10 mouse cellular contexts compared by ENCODE assay signal in genomic region chr2:154158433-154158832, GRCm38 (mm10). TPM values are rescaled to one million over a fixed set of nuclear protein-coding genes. Genes with fewer than 3 reads are reported as not detected.
DNase-seq lines count a peak whose midpoint lies in the region; ATAC-seq and TF ChIP-seq lines count a peak whose summit lies in the region.
"Had no signal": no experiment of that assay in that cellular context is flagged by ENCODE, and none has a peak within 500 bp of the region (broad histone marks: within the 10 kb centered on the region; RNA-seq: fewer than 3 reads in every experiment).

No protein-coding gene starts in this region.

- no peak for ATAC-seq in kidney, embryonic 15.5 days (replicated peaks; ENCODE audit: low FRiP score)
- no peak for ATAC-seq in Patski
- ATAC-seq in embryonic facial prominence, embryonic 14.5 days (ENCODE audit: low read depth): no peak
- no peak for ATAC-seq in lung, postnatal 0 days
- ATAC-seq in megakaryocyte, adult 5-6 weeks (ENCODE audit: poor library complexity, severe bottlenecking): no peak

- no peaks in the 10 kb centered on the region for H3K4me1 ChIP-seq in kidney, embryonic 15.5 days
- no peaks in the 10 kb centered on the region for H3K4me1 ChIP-seq in embryonic facial prominence, embryonic 14.5 days (ENCODE audit: control insufficient read depth, insufficient read depth, low read length)
- no peaks in the 10 kb centered on the region for H3K4me1 ChIP-seq in lung, postnatal 0 days (ENCODE audit: insufficient read depth, low read depth, low read length)
- H3K4me1 ChIP-seq: heart, embryonic 13.5 days had no signal

- no peak for TF ChIP-seq EP300 in lung, postnatal 0 days (IDR thresholded peaks at IDR 0.05)

- no peak overlapping the region for H3K9ac ChIP-seq in kidney, embryonic 15.5 days
- H3K9ac ChIP-seq in embryonic facial prominence, embryonic 14.5 days (ENCODE audit: low read depth, low read length): no peak overlapping the region
- no peak overlapping the region for H3K9ac ChIP-seq in lung, postnatal 0 days (replicated peaks; ENCODE audit: low read depth)
- H3K9ac ChIP-seq: heart, embryonic 13.5 days had no signal

- CTCF ChIA-PET in Patski (lab: Charles Lee): interaction anchor here (1.1 kb wide), 1 partner anchor 13 kb away, joined by 3 read pairs; no protein-coding TSS in a partner anchor

- 39% methylated on average over 3 of the region's 3 CpGs for WGBS in kidney, embryonic 15.5 days
- WGBS in embryonic facial prominence, embryonic 14.5 days: 32% methylated on average over 3 of the region's 3 CpGs
- 34% methylated on average over 3 of the region's 3 CpGs for WGBS in lung, postnatal 0 days

- H3K4me3 ChIP-seq in kidney, embryonic 15.5 days (replicated peaks): no peak overlapping the region
- no peak overlapping the region for H3K4me3 ChIP-seq in embryonic facial prominence, embryonic 14.5 days (ENCODE audit: low read depth, low read length)
- no peak overlapping the region for H3K4me3 ChIP-seq in lung, postnatal 0 days (ENCODE audit: low read depth, low read length)
- H3K4me3 ChIP-seq: heart, embryonic 13.5 days had no signal

- H3K4me2 ChIP-seq in kidney, embryonic 15.5 days: no peak overlapping the region
- H3K4me2 ChIP-seq in embryonic facial prominence, embryonic 14.5 days (ENCODE audit: low read depth, low read length): no peak overlapping the region
- no peak overlapping the region for H3K4me2 ChIP-seq in lung, postnatal 0 days (replicated peaks; ENCODE audit: low read depth, low read length)
- H3K4me2 ChIP-seq: heart, embryonic 13.5 days had no signal

- DNase-seq in adrenal gland, adult (ENCODE audit: inconsistent age in 2 of 2, low spot score in 1 of 2): peak; percentile 22 to 64
- DNase-seq in adrenal gland, postnatal 4 days (ENCODE audit: low spot score in 2 of 2): no peak
- peak; percentile 12 for DNase-seq in kidney, adult 9 months
- peak; percentile 4 for DNase-seq in Patski (ENCODE audit: low read depth, low spot score)
- peak; percentile 48 for DNase-seq in embryonic facial prominence, embryonic 14.5 days (ENCODE audit: low spot score)
- peak; percentile 58 for DNase-seq in lung, postnatal 0 days (ENCODE audit: low spot score)

- in situ Hi-C loops in Patski (cut with MboI; ENCODE audit: low pct_unique_long_range_greater_than_20kb): no loop called here

- TF ChIP-seq CTCF in Patski (IDR thresholded peaks at IDR 0.05): peak; percentile 70
- peak; percentile 70 for TF ChIP-seq CTCF in lung, postnatal 0 days (IDR thresholded peaks at IDR 0.05)

- H3K9me3 ChIP-seq in kidney, embryonic 15.5 days (replicated peaks): no peaks in the 10 kb centered on the region
- no peaks in the 10 kb centered on the region for H3K9me3 ChIP-seq in embryonic facial prominence, embryonic 14.5 days (ENCODE audit: control insufficient read depth, low read length)
- no peaks in the 10 kb centered on the region for H3K9me3 ChIP-seq in lung, postnatal 0 days (ENCODE audit: low read length)

- H3K36me3 ChIP-seq in kidney, embryonic 15.5 days: no peaks in the 10 kb centered on the region
- H3K36me3 ChIP-seq in embryonic facial prominence, embryonic 14.5 days (ENCODE audit: control insufficient read depth, insufficient read depth, low read length): no peaks in the 10 kb centered on the region
- no peaks in the 10 kb centered on the region for H3K36me3 ChIP-seq in lung, postnatal 0 days (ENCODE audit: insufficient read depth, low read length)
- H3K36me3 ChIP-seq: heart, embryonic 13.5 days had no signal

- no peak overlapping the region for H3K27ac ChIP-seq in kidney, embryonic 15.5 days
- H3K27ac ChIP-seq in embryonic facial prominence, embryonic 14.5 days (replicated peaks; ENCODE audit: low read depth, low read length): no peak overlapping the region
- H3K27ac ChIP-seq in lung, postnatal 0 days (ENCODE audit: low read length): no peak overlapping the region
- H3K27ac ChIP-seq: heart, embryonic 13.5 days had no signal

- POLR2A ChIA-PET in Patski (lab: Charles Lee): no interaction called here

- H3K27me3 ChIP-seq in kidney, embryonic 15.5 days: no peaks in the 10 kb centered on the region
- H3K27me3 ChIP-seq in Patski: no peaks in the 10 kb centered on the region
- no peaks in the 10 kb centered on the region for H3K27me3 ChIP-seq in embryonic facial prominence, embryonic 14.5 days (replicated peaks; ENCODE audit: control insufficient read depth, insufficient read depth, low read length)
- no peaks in the 10 kb centered on the region for H3K27me3 ChIP-seq in lung, postnatal 0 days (replicated peaks; ENCODE audit: insufficient read depth, low read length)
- H3K27me3 ChIP-seq: heart, embryonic 13.5 days had no signal

RNA-seq across cellular contexts. Expression of gene Bpifa5, which starts 4.0 kb away (rescaled TPM):
- not detected for total RNA-seq in adrenal gland, postnatal 4 days (2021)
- not detected in 2 replicates for polyA plus RNA-seq in kidney, embryonic 15.5 days (2015; fragmentation: Nextera tagmentation; extraction: Ambion mirVana)
- not detected for polyA plus RNA-seq in Patski (2021)
- polyA plus RNA-seq in embryonic facial prominence, embryonic 14.5 days (2014; fragmentation: Nextera tagmentation; extraction: Ambion mirVana): not detected in 2 replicates
- polyA plus RNA-seq in lung, postnatal 0 days (2015; fragmentation: Nextera tagmentation; extraction: Ambion mirVana): not detected in 2 replicates
- total RNA-seq in megakaryocyte, adult 5-6 weeks (2015): not detected in 2 replicates
- total RNA-seq in megakaryocyte, adult 5-6 weeks (2017): not detected in 2 replicates
- polyA plus RNA-seq: C2C12; heart, embryonic 13.5 days had no signal

RNA-seq across cellular contexts. Expression of gene Bpifa1, which starts 15.8 kb away (rescaled TPM):
- not detected for total RNA-seq in adrenal gland, postnatal 4 days (2021)
- polyA plus RNA-seq in kidney, embryonic 15.5 days (2015; fragmentation: Nextera tagmentation; extraction: Ambion mirVana): not detected in 2 replicates
- polyA plus RNA-seq in Patski (2021): not detected
- polyA plus RNA-seq in embryonic facial prominence, embryonic 14.5 days (2014; fragmentation: Nextera tagmentation; extraction: Ambion mirVana): 92.3 and 176 TPM in 2 replicates
- polyA plus RNA-seq in lung, postnatal 0 days (2015; fragmentation: Nextera tagmentation; extraction: Ambion mirVana): 5.1 and 5.4 TPM in 2 replicates
- total RNA-seq in megakaryocyte, adult 5-6 weeks (2015): not detected in 2 replicates
- not detected in 2 replicates for total RNA-seq in megakaryocyte, adult 5-6 weeks (2017)
- polyA plus RNA-seq: C2C12; heart, embryonic 13.5 days had no signal

RNA-seq across cellular contexts. Expression of gene Bpifa3, which starts 28.3 kb away (rescaled TPM):
- not detected for total RNA-seq in adrenal gland, postnatal 4 days (2021)
- polyA plus RNA-seq in kidney, embryonic 15.5 days (2015; fragmentation: Nextera tagmentation; extraction: Ambion mirVana): not detected in 2 replicates
- not detected for polyA plus RNA-seq in Patski (2021)
- polyA plus RNA-seq in embryonic facial prominence, embryonic 14.5 days (2014; fragmentation: Nextera tagmentation; extraction: Ambion mirVana): not detected in 2 replicates
- polyA plus RNA-seq in lung, postnatal 0 days (2015; fragmentation: Nextera tagmentation; extraction: Ambion mirVana): not detected in 2 replicates
- total RNA-seq in megakaryocyte, adult 5-6 weeks (2015): not detected in 2 replicates
- total RNA-seq in megakaryocyte, adult 5-6 weeks (2017): not detected in 2 replicates
- polyA plus RNA-seq: C2C12; heart, embryonic 13.5 days had no signal

RNA-seq across cellular contexts. Expression of gene Bpifb1, which starts 32.2 kb away (rescaled TPM):
- under 1 TPM; 0.11 to 0.25 TPM for total RNA-seq in adrenal gland, postnatal 4 days (2021)
- polyA plus RNA-seq in kidney, embryonic 15.5 days (2015; fragmentation: Nextera tagmentation; extraction: Ambion mirVana): 0.09 TPM in 1 of 2 replicates, not detected in the other
- polyA plus RNA-seq in Patski (2021): 0.04 TPM
- polyA plus RNA-seq in embryonic facial prominence, embryonic 14.5 days (2014; fragmentation: Nextera tagmentation; extraction: Ambion mirVana): 0.14 TPM in 1 of 2 replicates, not detected in the other
- 7.3 and 7.4 TPM in 2 replicates for polyA plus RNA-seq in lung, postnatal 0 days (2015; fragmentation: Nextera tagmentation; extraction: Ambion mirVana)
- total RNA-seq in megakaryocyte, adult 5-6 weeks (2015): not detected in 2 replicates
- not detected in 2 replicates for total RNA-seq in megakaryocyte, adult 5-6 weeks (2017)
- polyA plus RNA-seq: C2C12 had no signal

Comparison
In these comparisons a context has a peak if more than half of its experiments do, and no peak if none do; other contexts are left out.
1. DNase-seq: peak in adrenal gland, adult (2 of 2), kidney, adult 9 months (single experiment), Patski (single experiment), embryonic facial prominence, embryonic 14.5 days (single experiment) and lung, postnatal 0 days (single experiment); none in adrenal gland, postnatal 4 days (0 of 2).
2. RNA of gene Bpifa1, which starts 15.8 kb away (polyA plus RNA-seq): 92.3 to 176 TPM in embryonic facial prominence, embryonic 14.5 days; 5.1 to 5.4 TPM in lung, postnatal 0 days, not detected in kidney, embryonic 15.5 days and not detected in Patski (single experiment); every median in the first group is over 10 times any median in the second.